Mouse (Mus musculus): ENCODE results near the gene Rasl10a. TPM values are rescaled to one million over a fixed set of nuclear protein-coding genes. Genes with fewer than 3 reads are reported as not detected.

The Rasl10a gene
- total and polyA plus RNA-seq, 2 experiments from 2014 or later, result 4.7 to 4.8 TPM

DNA sequence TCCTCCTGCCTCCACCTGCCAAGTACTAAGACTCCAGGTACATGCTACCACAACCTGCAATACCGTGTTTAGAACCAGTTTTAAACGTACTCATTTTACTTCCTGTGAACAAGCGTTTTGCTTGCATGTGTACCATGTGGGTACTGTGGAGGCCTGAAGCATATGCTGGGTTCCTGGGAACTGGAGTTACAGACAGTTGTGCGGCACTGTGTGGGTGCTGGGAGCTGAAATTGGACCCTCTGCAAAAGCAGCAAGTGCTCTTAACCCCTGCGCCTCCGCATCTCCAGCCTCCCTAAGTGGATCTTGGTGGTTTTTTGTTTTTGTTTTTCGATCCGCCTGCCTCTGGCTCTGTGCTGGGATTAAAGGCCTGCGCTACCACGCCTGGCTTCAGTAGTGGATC lies 6.3 kb upstream of the Rasl10a start:
- DNase-seq (ENCODE audit: low spot score) (no peak), ATAC-seq (no peak)
- WGBS, result 80% methylated on average over 10 of the region's 10 CpGs
- Histone ChIP-seq H3K9me3 (ENCODE audit: low read length) (no peaks in the 10 kb centered on the region), H3K27me3 (ENCODE audit: insufficient read depth, low read length) (0 out of 2 replicates have a peak, but pooled peaks cover under 1% of the 10 kb centered on the region), H3K4me1 (ENCODE audit: insufficient read depth, low read length) (no peaks in the 10 kb centered on the region), H3K9ac (replicated peaks; ENCODE audit: low read length) (no peak overlapping the region), H3K36me3 (ENCODE audit: insufficient read depth, low read length) (no peaks in the 10 kb centered on the region), H3K4me3 (ENCODE audit: low read length) (no peak overlapping the region), H3K27ac (no peak overlapping the region), H3K4me2 (ENCODE audit: low read depth, low read length) (no peak overlapping the region)
- TF ChIP-seq CTCF (IDR thresholded peaks at IDR 0.05; ENCODE audit: low read depth), result no peak

DNA sequence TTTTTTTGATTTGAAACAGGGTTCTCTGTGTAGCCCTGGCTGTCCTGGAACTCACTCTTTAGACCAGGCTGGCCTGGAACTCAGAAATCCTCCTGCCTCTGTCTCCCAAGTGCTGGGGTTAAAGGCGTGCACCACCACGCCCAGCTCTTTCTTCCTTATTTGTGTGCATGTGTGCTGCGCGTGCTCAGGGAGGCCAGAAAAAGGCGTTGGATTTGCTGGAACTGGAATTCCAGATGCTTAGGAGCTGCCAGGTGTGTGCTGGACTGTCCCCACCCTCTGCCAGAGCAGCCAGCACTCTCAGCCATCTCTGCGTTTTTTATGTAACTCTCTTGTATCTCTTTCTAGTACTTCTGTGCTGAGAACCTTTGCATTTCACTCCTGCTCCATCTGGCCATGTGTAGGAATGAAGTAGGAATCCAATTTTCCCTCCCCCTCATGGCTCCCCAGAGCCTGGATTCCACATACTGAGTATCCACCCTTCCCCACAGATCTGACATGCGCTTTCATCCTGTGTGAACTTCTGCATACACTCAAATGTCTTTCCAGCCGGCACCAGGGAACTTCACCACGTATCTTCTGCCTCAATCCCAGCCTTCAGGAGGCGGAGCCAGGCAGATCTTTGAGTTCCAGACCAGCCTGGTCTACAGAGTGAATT lies 5.6 kb upstream of the Rasl10a start:
- TF ChIP-seq CTCF (IDR thresholded peaks at IDR 0.05; ENCODE audit: low read depth), result no peak
- DNase-seq (ENCODE audit: low spot score) (no peak), ATAC-seq (no peak)

GRCm38 (mm10) chr11:5054151-5054550 lies 3.8 kb upstream of the Rasl10a start:
- no peak for TF ChIP-seq CTCF (IDR thresholded peaks at IDR 0.05; ENCODE audit: low read depth)
- no peaks in the 10 kb centered on the region for H3K9me3 ChIP-seq (ENCODE audit: low read length)
- no peaks in the 10 kb centered on the region for H3K4me1 ChIP-seq (ENCODE audit: insufficient read depth, low read length)
- no peak overlapping the region for H3K4me3 ChIP-seq (ENCODE audit: low read length)
- DNase-seq (ENCODE audit: low spot score) (no peak), ATAC-seq (no peak)
- H3K9ac ChIP-seq (replicated peaks; ENCODE audit: low read length), result no peak overlapping the region
- 94% methylated on average over 14 of the region's 14 CpGs for WGBS
- H3K4me2 ChIP-seq (ENCODE audit: low read depth, low read length), result no peak overlapping the region
- H3K36me3 ChIP-seq (ENCODE audit: insufficient read depth, low read length), result no peaks in the 10 kb centered on the region
- H3K27me3 ChIP-seq (ENCODE audit: insufficient read depth, low read length), result peaks cover 11% of the 10 kb centered on the region
- no peak overlapping the region for H3K27ac ChIP-seq

More for the DNA sequence above, 5.6 kb upstream of the Rasl10a start:
- Histone ChIP-seq H3K4me2 (ENCODE audit: low read depth, low read length) (no peak overlapping the region), H3K27me3 (ENCODE audit: insufficient read depth, low read length) (0 out of 2 replicates have a peak, but pooled peaks cover 7% of the 10 kb centered on the region), H3K27ac (no peak overlapping the region), H3K4me3 (ENCODE audit: low read length) (no peak overlapping the region), H3K9ac (replicated peaks; ENCODE audit: low read length) (no peak overlapping the region), H3K9me3 (ENCODE audit: low read length) (no peaks in the 10 kb centered on the region), H3K36me3 (ENCODE audit: insufficient read depth, low read length) (no peaks in the 10 kb centered on the region), H3K4me1 (ENCODE audit: insufficient read depth, low read length) (no peaks in the 10 kb centered on the region)
- 77% methylated on average over 10 of the region's 10 CpGs for WGBS

DNA sequence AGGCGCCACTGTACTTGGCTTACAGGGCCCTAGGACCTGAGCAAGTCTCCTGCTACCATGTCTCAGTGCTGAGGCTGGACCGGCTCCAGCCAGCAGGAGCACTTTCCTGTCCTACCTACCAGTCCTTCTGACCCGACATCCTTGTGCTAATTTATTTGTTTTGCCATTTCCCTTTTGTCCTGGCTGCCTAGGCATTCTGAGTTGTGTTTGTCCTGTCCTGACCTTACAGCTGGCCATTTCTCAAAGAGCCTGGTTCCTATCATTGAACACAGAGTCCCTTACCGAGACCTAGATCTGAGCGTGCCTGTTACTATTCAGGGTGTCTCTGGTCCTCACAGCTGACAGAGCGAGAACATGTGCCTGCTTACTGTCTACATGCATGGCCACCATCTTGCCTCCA lies 3.1 kb upstream of the Rasl10a start:
- no peak for TF ChIP-seq CTCF (IDR thresholded peaks at IDR 0.05; ENCODE audit: low read depth)
- no peaks in the 10 kb centered on the region for H3K9me3 ChIP-seq (ENCODE audit: low read length)
- no peak for ATAC-seq
- no peak for DNase-seq (ENCODE audit: low spot score)
- no peak overlapping the region for H3K4me2 ChIP-seq (ENCODE audit: low read depth, low read length)
- WGBS, result 68% methylated on average over 6 of the region's 6 CpGs
- no peak overlapping the region for H3K4me3 ChIP-seq (ENCODE audit: low read length)
- H3K9ac ChIP-seq (replicated peaks; ENCODE audit: low read length), result no peak overlapping the region
- no peak overlapping the region for H3K27ac ChIP-seq
- H3K36me3 ChIP-seq (ENCODE audit: insufficient read depth, low read length), result no peaks in the 10 kb centered on the region
- H3K4me1 ChIP-seq (ENCODE audit: insufficient read depth, low read length), result no peaks in the 10 kb centered on the region
- H3K27me3 ChIP-seq (ENCODE audit: insufficient read depth, low read length), result peaks cover 18% of the 10 kb centered on the region

GRCm38 (mm10) chr11:5055945-5056938 lies 1.7 kb upstream of the Rasl10a start:
- 33% methylated on average over 23 of the region's 23 CpGs for WGBS
- no peak overlapping the region for H3K4me3 ChIP-seq (ENCODE audit: low read length)
- DNase-seq (ENCODE audit: low spot score) (peak; percentile 45), ATAC-seq (no peak)
- no peak overlapping the region for H3K4me2 ChIP-seq (ENCODE audit: low read depth, low read length)
- no peaks in the 10 kb centered on the region for H3K9me3 ChIP-seq (ENCODE audit: low read length)
- no peak overlapping the region for H3K9ac ChIP-seq (replicated peaks; ENCODE audit: low read length)
- H3K4me1 ChIP-seq (ENCODE audit: insufficient read depth, low read length), result peaks cover 3% of the 10 kb centered on the region; the same call in 1 of the 2 replicates
- TF ChIP-seq CTCF (IDR thresholded peaks at IDR 0.05; ENCODE audit: low read depth), result no peak; the same call in 1 of the 2 replicates
- 0 out of 2 replicates have a peak, but pooled peaks cover 2% of the 10 kb centered on the region for H3K36me3 ChIP-seq (ENCODE audit: insufficient read depth, low read length)
- peaks cover 18% of the 10 kb centered on the region for H3K27me3 ChIP-seq (ENCODE audit: insufficient read depth, low read length)
- no peak overlapping the region for H3K27ac ChIP-seq

DNA sequence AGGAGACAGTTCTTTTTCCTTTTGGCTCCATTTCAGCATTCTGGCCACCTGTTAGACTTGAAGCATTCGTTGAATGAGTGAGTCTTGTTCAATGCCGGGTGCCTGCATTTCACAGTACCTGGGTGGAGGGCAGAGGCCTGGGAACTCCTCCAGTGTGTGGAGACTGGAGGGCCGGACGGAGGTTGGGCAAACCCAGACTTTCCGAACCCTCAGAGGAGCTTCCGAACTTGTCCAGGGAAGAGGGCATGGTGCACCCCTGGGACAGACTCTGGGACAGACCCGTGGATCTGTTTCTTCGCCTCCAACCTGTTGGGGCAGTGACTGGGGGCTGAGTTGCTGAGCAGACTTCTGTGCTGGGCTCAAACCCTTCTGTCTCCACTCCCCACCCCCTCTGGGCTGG lies 864 bp upstream of the Rasl10a start:
- Histone ChIP-seq H3K27me3 (ENCODE audit: insufficient read depth, low read length) (peaks cover 18% of the 10 kb centered on the region), H3K4me2 (ENCODE audit: low read depth, low read length) (peak overlapping the region; percentile 88; the same call in 1 of the 2 replicates), H3K9me3 (ENCODE audit: low read length) (no peaks in the 10 kb centered on the region), H3K4me3 (ENCODE audit: low read length) (no peak overlapping the region), H3K9ac (replicated peaks; ENCODE audit: low read length) (no peak overlapping the region), H3K4me1 (ENCODE audit: insufficient read depth, low read length) (peaks cover 11% of the 10 kb centered on the region), H3K36me3 (ENCODE audit: insufficient read depth, low read length) (0 out of 2 replicates have a peak, but pooled peaks cover 4% of the 10 kb centered on the region), H3K27ac (no peak overlapping the region)
- DNase-seq (ENCODE audit: low spot score), result no peak
- no peak for ATAC-seq
- whole genome bisulfite sequencing, result 46% methylated on average over 8 of the region's 8 CpGs
- TF ChIP-seq CTCF (IDR thresholded peaks at IDR 0.05; ENCODE audit: low read depth), result no peak

All from hindbrain, postnatal 0 days (tissue).